Mouse (Mus musculus) cerebellum, adult 2 months (tissue): ENCODE data around the gene Cilp2.

Source experiments
- CTCF ChIP-seq: fragments of 200-500 bp; IDR thresholded peaks from 2 replicates; pipeline ENCODE4 v1.5.1; 2011; ENCODE audit warnings: low read depth, mild to moderate bottlenecking, control low read depth, low read length, moderate library complexity, borderline replicate concordance; ENCODE audit not compliant: insufficient read depth
- POLR2A ChIP-seq: fragments of 200-500 bp; IDR thresholded peaks from 2 replicates; pipeline ENCODE4 v1.6.1; 2011; ENCODE audit warnings: low read length, control low read depth, borderline replicate concordance; ENCODE audit not compliant: insufficient read depth

DNA sequence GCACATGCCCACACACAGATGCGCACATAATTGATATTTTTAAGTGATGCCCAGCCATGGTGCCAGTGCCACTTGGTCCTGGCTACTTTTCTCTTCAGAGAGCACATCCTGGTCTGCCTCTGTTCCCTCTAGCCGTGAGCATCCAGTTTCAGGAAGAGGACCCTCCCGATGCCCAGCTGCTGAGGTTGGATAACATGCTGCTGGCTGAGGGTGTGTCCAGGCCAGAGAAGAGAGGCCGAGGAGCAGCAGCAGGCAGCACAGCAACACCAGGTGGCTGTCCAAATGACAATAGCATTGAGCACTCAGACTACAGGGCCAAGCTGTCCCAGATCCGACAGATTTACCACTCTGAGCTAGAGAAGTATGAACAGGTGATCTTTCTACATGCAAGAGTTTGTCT is 23.3 kb downstream of the Cilp2 start:
- TF ChIP-seq CTCF (no peak), POLR2A (no peak)
